Mouse (Mus musculus): ENCODE measurements around the gene Pef1. TPM values are rescaled to one million over a fixed set of nuclear protein-coding genes. Genes with fewer than 3 reads are reported as not detected.
A peak's percentile ranks its signal among the peaks of the same experiment; 100 is the strongest.

Gene Pef1
- polyA plus RNA-seq, 1 experiment from 2014 or later: 65.6 TPM

- peaks cover 20% of the 10 kb centered on the region for H3K4me1 ChIP-seq
- H3K4me3 ChIP-seq (replicated peaks): no peak overlapping the region
- H3K27ac ChIP-seq (replicated peaks): no peak overlapping the region
- H3K36me3 ChIP-seq: no peaks in the 10 kb centered on the region
- H3K27me3 ChIP-seq (replicated peaks): peaks cover 4% of the 10 kb centered on the region; the same call in 1 of the 2 replicates
- ATAC-seq (ENCODE audit: low FRiP score): no peak
- 83% methylated on average over 12 of the region's 12 CpGs for WGBS
- no peak overlapping the region for H3K9ac ChIP-seq (replicated peaks)
- H3K9me3 ChIP-seq (replicated peaks): no peaks in the 10 kb centered on the region
- H3K4me2 ChIP-seq: no peak overlapping the region
Observed at GRCm38 (mm10) chr4:130103632-130104031, 1.3 kb downstream of the Pef1 start.

GRCm38 (mm10) chr4:130104584-130104983, 2.2 kb downstream of the Pef1 start:
- no peak for ATAC-seq (ENCODE audit: low FRiP score)
- Histone ChIP-seq H3K36me3 (no peaks in the 10 kb centered on the region), H3K27ac (replicated peaks) (no peak overlapping the region), H3K9me3 (replicated peaks) (no peaks in the 10 kb centered on the region), H3K4me1 (peaks cover 23% of the 10 kb centered on the region), H3K4me3 (replicated peaks) (no peak overlapping the region), H3K4me2 (no peak overlapping the region), H3K9ac (replicated peaks) (no peak overlapping the region), H3K27me3 (replicated peaks) (peaks cover 3% of the 10 kb centered on the region; the same call in 1 of the 2 replicates)
- 86% methylated on average over 4 of the region's 4 CpGs for WGBS

GRCm38 (mm10) chr4:130107065-130107443, 4.7 kb downstream of the Pef1 start:
- Histone ChIP-seq H3K4me1 (peaks cover 23% of the 10 kb centered on the region), H3K4me2 (peak overlapping the region; percentile 72), H3K4me3 (replicated peaks) (peak overlapping the region; percentile 78), H3K36me3 (no peaks in the 10 kb centered on the region), H3K9me3 (replicated peaks) (no peaks in the 10 kb centered on the region), H3K9ac (replicated peaks) (peak overlapping the region; percentile 41; the same call in 1 of the 2 replicates), H3K27me3 (replicated peaks) (no peaks in the 10 kb centered on the region), H3K27ac (replicated peaks) (peak overlapping the region; percentile 79)
- peak; percentile 77 for ATAC-seq (ENCODE audit: low FRiP score)
- WGBS: 11% methylated on average over 14 of the region's 14 CpGs

GRCm38 (mm10) chr4:130107444-130108131, 5.2 kb downstream of the Pef1 start:
- H3K4me1 ChIP-seq: peaks cover 23% of the 10 kb centered on the region
- H3K9me3 ChIP-seq (replicated peaks): no peaks in the 10 kb centered on the region
- peak; percentile 97 for ATAC-seq (ENCODE audit: low FRiP score)
- H3K4me3 ChIP-seq (replicated peaks): peak overlapping the region; percentile 78
- H3K4me2 ChIP-seq: peak overlapping the region; percentile 72
- WGBS: 1% methylated on average over 39 of the region's 39 CpGs
- no peaks in the 10 kb centered on the region for H3K36me3 ChIP-seq
- H3K27me3 ChIP-seq (replicated peaks): no peaks in the 10 kb centered on the region
- H3K9ac ChIP-seq (replicated peaks): peak overlapping the region; percentile 51
- peak overlapping the region; percentile 79 for H3K27ac ChIP-seq (replicated peaks)

GRCm38 (mm10) chr4:130108929-130109328, 6.6 kb downstream of the Pef1 start:
- Histone ChIP-seq H3K4me3 (replicated peaks) (no peak overlapping the region), H3K27ac (replicated peaks) (no peak overlapping the region), H3K9me3 (replicated peaks) (no peaks in the 10 kb centered on the region), H3K27me3 (replicated peaks) (no peaks in the 10 kb centered on the region), H3K36me3 (no peaks in the 10 kb centered on the region), H3K4me1 (peaks cover 23% of the 10 kb centered on the region), H3K4me2 (no peak overlapping the region; the same call in 1 of the 2 replicates), H3K9ac (replicated peaks) (no peak overlapping the region)
- ATAC-seq (ENCODE audit: low FRiP score): no peak
- WGBS: 93% methylated on average over 3 of the region's 3 CpGs

- no peak overlapping the region for H3K27ac ChIP-seq (replicated peaks)
- no peak overlapping the region for H3K4me2 ChIP-seq
- no peaks in the 10 kb centered on the region for H3K27me3 ChIP-seq (replicated peaks)
- WGBS: 90% methylated on average over 9 of the region's 9 CpGs
- no peak overlapping the region for H3K4me3 ChIP-seq (replicated peaks)
- no peak overlapping the region for H3K9ac ChIP-seq (replicated peaks)
- H3K9me3 ChIP-seq (replicated peaks): no peaks in the 10 kb centered on the region
- no peak for ATAC-seq (ENCODE audit: low FRiP score)
- peaks cover 23% of the 10 kb centered on the region for H3K4me1 ChIP-seq
- H3K36me3 ChIP-seq: no peaks in the 10 kb centered on the region
Observed at GRCm38 (mm10) chr4:130109666-130110065, 7.3 kb downstream of the Pef1 start.

- 91% methylated on average over 7 of the region's 7 CpGs for WGBS
- no peaks in the 10 kb centered on the region for H3K9me3 ChIP-seq (replicated peaks)
- H3K36me3 ChIP-seq: no peaks in the 10 kb centered on the region
- H3K27me3 ChIP-seq (replicated peaks): no peaks in the 10 kb centered on the region
- no peak for ATAC-seq (ENCODE audit: low FRiP score)
- H3K4me1 ChIP-seq: peaks cover 23% of the 10 kb centered on the region
- H3K27ac ChIP-seq (replicated peaks): no peak overlapping the region
- H3K4me2 ChIP-seq: no peak overlapping the region
- H3K4me3 ChIP-seq (replicated peaks): no peak overlapping the region
- no peak overlapping the region for H3K9ac ChIP-seq (replicated peaks)
Observed at GRCm38 (mm10) chr4:130110091-130110490, 7.7 kb downstream of the Pef1 start.

GRCm38 (mm10) chr4:130112299-130112698, 9.9 kb downstream of the Pef1 start:
- Histone ChIP-seq H3K9me3 (replicated peaks) (no peaks in the 10 kb centered on the region), H3K27ac (replicated peaks) (no peak overlapping the region), H3K9ac (replicated peaks) (no peak overlapping the region), H3K27me3 (replicated peaks) (no peaks in the 10 kb centered on the region), H3K36me3 (peaks cover 4% of the 10 kb centered on the region; the same call in 1 of the 2 replicates), H3K4me3 (replicated peaks) (no peak overlapping the region), H3K4me1 (peaks cover 18% of the 10 kb centered on the region), H3K4me2 (no peak overlapping the region)
- 91% methylated on average over 7 of the region's 7 CpGs for WGBS
- ATAC-seq (ENCODE audit: low FRiP score): no peak

- peaks cover 18% of the 10 kb centered on the region for H3K4me1 ChIP-seq
- ATAC-seq (ENCODE audit: low FRiP score): no peak
- H3K4me3 ChIP-seq (replicated peaks): no peak overlapping the region
- H3K27ac ChIP-seq (replicated peaks): no peak overlapping the region
- H3K9me3 ChIP-seq (replicated peaks): no peaks in the 10 kb centered on the region
- no peaks in the 10 kb centered on the region for H3K27me3 ChIP-seq (replicated peaks)
- H3K9ac ChIP-seq (replicated peaks): no peak overlapping the region
- H3K36me3 ChIP-seq: peaks cover 4% of the 10 kb centered on the region; the same call in 1 of the 2 replicates
- WGBS: 96% methylated on average over 1 of the region's 1 CpGs
- no peak overlapping the region for H3K4me2 ChIP-seq
Observed at GRCm38 (mm10) chr4:130112732-130113131, 10.4 kb downstream of the Pef1 start.

- Histone ChIP-seq H3K36me3 (peaks cover 30% of the 10 kb centered on the region), H3K27me3 (replicated peaks) (no peaks in the 10 kb centered on the region), H3K27ac (replicated peaks) (no peak overlapping the region), H3K4me1 (no peaks in the 10 kb centered on the region), H3K9ac (replicated peaks) (no peak overlapping the region), H3K9me3 (replicated peaks) (no peaks in the 10 kb centered on the region), H3K4me2 (no peak overlapping the region), H3K4me3 (replicated peaks) (no peak overlapping the region)
- 91% methylated on average over 4 of the region's 4 CpGs for WGBS
- no peak for ATAC-seq (ENCODE audit: low FRiP score)
Observed at GRCm38 (mm10) chr4:130120752-130121151, 18.4 kb downstream of the Pef1 start.

GRCm38 (mm10) chr4:130121560-130121959, 19.2 kb downstream of the Pef1 start:
- no peaks in the 10 kb centered on the region for H3K27me3 ChIP-seq (replicated peaks)
- H3K9ac ChIP-seq (replicated peaks): no peak overlapping the region
- ATAC-seq (ENCODE audit: low FRiP score): no peak
- H3K36me3 ChIP-seq: peaks cover 38% of the 10 kb centered on the region
- H3K4me3 ChIP-seq (replicated peaks): no peak overlapping the region
- H3K9me3 ChIP-seq (replicated peaks): no peaks in the 10 kb centered on the region
- no peaks in the 10 kb centered on the region for H3K4me1 ChIP-seq
- H3K27ac ChIP-seq (replicated peaks): no peak overlapping the region
- 77% methylated on average over 8 of the region's 8 CpGs for WGBS
- no peak overlapping the region for H3K4me2 ChIP-seq

GRCm38 (mm10) chr4:130123020-130123419, 20.7 kb downstream of the Pef1 start:
- WGBS: 91% methylated on average over 5 of the region's 5 CpGs
- Histone ChIP-seq H3K4me2 (no peak overlapping the region), H3K4me3 (replicated peaks) (no peak overlapping the region), H3K27me3 (replicated peaks) (no peaks in the 10 kb centered on the region), H3K4me1 (no peaks in the 10 kb centered on the region), H3K27ac (replicated peaks) (no peak overlapping the region), H3K9me3 (replicated peaks) (no peaks in the 10 kb centered on the region), H3K9ac (replicated peaks) (no peak overlapping the region), H3K36me3 (peaks cover 47% of the 10 kb centered on the region)
- no peak for ATAC-seq (ENCODE audit: low FRiP score)
